Mouse (Mus musculus) layer of hippocampus, postnatal 25 days (tissue): ENCODE measurements around the gene Olfr3. TPM values are rescaled to one million over a fixed set of nuclear protein-coding genes. Genes with fewer than 3 reads are reported as not detected.

ENCODE experiments used
- DNase-seq, 2 experiments: peaks; one replicate each; pipeline ENCODE4 v3.0.0; 2022; ENCODE audit warnings: mixed read lengths in 2 of 2, low spot score in 1 of 2; ENCODE audit errors: extremely low spot score in 1 of 2
- total RNA-seq, 2 experiments: library from RNA; stranded (reverse); gene quantifications; 2 replicates each; pipeline ENCODE4 v1.2.3; 2021

The Olfr3 gene
- not detected for total RNA-seq

DNA sequence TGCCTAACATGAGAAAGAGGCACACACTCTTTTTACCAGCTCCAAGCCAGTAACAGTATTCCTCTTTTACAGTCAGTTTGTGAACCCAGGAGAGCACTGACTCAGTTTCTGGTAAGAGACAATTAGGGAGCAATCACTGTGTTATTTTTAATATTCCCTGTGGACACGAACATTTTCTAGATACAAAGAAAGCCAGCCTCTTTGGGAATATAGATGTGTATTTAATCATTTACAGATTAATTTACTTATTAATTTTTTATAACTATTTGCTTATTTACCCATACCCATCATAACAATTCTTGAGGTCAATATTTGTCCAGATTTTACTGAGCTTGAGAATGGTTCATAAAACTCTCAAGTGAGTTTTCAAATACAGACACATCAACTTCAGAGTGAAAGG is at the start of gene Olfr3:
Gene Olfr3 (minus strand): TSS at position 101 of the 400 bp plus-strand sequence.
- no peak for DNase-seq

DNA sequence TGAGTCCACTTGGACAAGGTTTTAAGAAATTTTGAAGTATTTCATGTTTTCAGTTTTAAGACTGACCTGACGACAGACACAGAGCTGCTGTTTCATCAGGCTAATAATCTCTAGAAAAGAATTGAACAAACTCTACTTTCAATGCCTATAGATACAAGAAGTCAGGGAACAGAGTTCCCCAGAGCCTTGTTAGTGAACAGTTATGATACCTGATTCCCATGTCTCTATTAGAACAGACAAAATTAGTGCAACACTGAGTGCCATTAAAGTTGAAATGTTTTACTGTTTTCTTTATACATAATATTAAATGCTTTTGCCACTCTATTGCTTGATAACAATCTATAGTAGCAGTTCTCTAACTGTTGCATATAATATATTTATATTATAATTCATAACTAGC is 45.7 kb upstream of the Olfr3 start, which contains the start of gene Olfr351:
Gene Olfr351 (minus strand): TSS at position 101 of the 400 bp plus-strand sequence.
- no peak for DNase-seq

DNA sequence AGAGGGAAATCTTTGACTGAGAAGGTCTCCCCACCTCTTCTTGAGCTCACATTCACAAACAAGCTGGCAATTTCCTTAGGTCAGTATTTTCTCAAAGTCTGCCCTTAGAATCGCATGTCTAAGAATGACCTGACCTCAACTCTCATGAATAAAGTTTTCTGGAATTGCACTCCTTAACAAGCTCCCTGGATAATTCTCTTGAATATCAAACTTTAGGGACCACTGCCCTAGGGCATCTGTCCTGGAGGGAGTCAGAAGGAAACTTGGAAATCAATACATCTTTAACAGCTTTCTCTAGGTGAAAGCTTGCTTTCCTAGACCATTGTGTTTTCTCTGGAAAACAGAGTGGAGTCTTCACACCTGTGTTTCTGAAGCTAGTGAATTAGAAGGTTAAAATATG is 29.2 kb upstream of the Olfr3 start, which contains the start of gene Olfr350:
Gene Olfr350 (plus strand): TSS at position 301 of the 400 bp plus-strand sequence.
- no peak for DNase-seq

DNA sequence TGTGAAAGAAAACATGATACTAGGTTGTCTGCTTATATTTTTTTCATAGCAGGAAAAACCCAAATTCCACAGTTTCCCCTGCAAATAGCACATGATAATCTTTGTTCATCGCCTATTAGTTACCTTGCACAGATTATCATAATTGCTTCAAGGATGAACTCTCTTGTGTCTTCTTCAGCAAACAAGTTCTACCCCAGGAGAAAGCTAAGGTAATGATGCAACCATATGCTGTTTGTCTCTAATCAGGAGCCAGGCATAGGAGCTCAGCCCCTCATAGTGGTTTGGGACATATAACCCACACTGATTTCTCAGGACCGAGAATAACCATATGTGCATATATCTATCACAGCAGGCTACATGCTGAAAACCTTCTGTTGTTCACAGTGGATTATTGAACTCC is 26.6 kb downstream of the Olfr3 start, which contains the start of gene Olfr50:
Gene Olfr50 (plus strand): TSS at position 301 of the 400 bp plus-strand sequence.
- DNase-seq = no peak

DNA sequence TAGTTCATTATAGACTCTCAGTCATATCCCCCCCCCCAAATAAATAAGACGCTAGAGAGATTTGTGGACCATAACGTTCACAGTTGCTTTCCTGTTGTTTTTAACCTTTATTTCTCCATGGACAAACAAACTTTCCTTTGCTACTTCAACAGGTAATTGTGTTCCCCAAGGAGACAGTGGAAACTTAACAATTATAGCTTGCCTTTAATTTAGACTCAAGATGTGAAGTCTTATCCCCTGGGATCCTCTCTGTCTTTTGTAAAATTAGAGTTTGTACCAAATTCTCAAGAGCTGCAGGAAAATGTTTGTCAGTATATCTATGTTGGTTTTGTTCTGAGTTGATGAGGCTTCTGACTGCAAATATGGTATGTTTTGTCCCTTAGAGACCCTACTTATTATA is 32.9 kb downstream of the Olfr3 start, which contains the start of gene Olfr348:
Gene Olfr348 (plus strand): TSS at position 301 of the 400 bp plus-strand sequence.
- DNase-seq = no peak

Other genes starting within 250 kb of the Olfr3 start
- gene Olfr345, start 177.0 kb downstream of the Olfr3 start, total RNA-seq = not detected
- not detected for gene Olfr346, start 131.2 kb downstream of the Olfr3 start, total RNA-seq
- gene Olfr347, start 85.1 kb downstream of the Olfr3 start, total RNA-seq = not detected
- gene Olfr348, start 32.8 kb downstream of the Olfr3 start, total RNA-seq = not detected
- gene Olfr50, start 26.5 kb downstream of the Olfr3 start, total RNA-seq = not detected
- gene Olfr350, start 29.3 kb upstream of the Olfr3 start, total RNA-seq = not detected
- gene Olfr351, start 45.6 kb upstream of the Olfr3 start, total RNA-seq = not detected
- not detected for gene Olfr352, start 51.4 kb upstream of the Olfr3 start, total RNA-seq
- gene Olfr353, start 75.9 kb upstream of the Olfr3 start, total RNA-seq = not detected
- not detected for gene Olfr354, start 88.6 kb upstream of the Olfr3 start, total RNA-seq
- gene Olfr355, start 111.9 kb upstream of the Olfr3 start, total RNA-seq = not detected
- gene Olfr356, start 120.1 kb upstream of the Olfr3 start, total RNA-seq = not detected
- gene Olfr357, start 176.8 kb upstream of the Olfr3 start, total RNA-seq = not detected
- gene Olfr358, start 192.3 kb upstream of the Olfr3 start, total RNA-seq = not detected
- not detected for gene Olfr360, start 248.7 kb upstream of the Olfr3 start, total RNA-seq